Mouse (Mus musculus) E14TG2a.4 (cell line): ENCODE measurements around the gene Atp5s.

Source experiments
- NANOG ChIP-seq: IDR thresholded peaks from 2 replicates; pipeline ENCODE4 v1.6.1; 2014; ENCODE audit warnings: borderline replicate concordance, low read length, mixed read lengths
- POU5F1 ChIP-seq: IDR thresholded peaks from 2 replicates; pipeline ENCODE4 v1.6.1; 2014; ENCODE audit warnings: low read length, borderline replicate concordance

DNA sequence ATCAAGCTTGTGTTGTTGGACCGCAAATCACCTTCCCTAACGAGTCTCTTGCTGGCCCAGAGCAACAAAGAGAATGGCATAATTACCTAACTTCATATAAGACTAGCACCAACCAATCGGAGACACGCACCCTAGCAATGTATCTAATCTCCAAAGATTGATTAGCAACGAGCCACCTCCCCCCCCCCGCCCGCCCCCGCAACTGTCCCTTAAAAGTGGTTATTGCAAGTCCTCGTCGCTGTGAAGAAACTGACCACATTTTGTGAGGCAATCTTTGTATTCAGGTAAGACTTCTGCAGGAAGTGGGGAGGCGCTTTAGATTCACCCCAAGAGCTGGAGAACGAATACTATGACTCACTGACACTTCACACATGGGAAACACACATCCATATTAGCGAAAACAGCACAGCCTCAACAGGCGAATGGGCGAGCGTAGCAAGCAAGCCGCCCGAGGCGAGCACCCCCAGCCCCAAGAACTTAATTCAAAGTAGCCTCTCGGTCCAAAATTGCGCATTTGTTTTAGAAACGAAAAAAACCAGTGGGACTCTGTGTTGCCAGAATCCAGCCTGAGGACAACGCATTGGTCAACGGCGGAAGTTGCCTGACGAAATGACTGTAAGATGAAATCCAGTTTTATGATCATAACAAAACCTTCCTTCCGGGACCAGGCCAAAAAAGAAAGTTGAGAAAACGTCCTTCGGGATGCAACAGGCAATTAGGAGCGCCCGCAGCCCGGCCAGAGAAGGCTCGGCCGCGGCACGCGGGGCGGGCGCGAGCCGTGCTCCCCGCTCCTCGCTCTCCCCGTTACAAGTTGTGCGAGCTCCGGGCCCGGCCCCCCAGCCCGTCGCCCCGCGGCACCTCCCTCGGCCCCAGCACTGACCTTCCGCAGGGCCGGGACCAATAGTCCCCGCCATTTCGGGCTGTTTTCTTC, 43.9 kb upstream of the Atp5s start:
- TF ChIP-seq NANOG: no peak
- TF ChIP-seq POU5F1: no peak
